Mouse (Mus musculus): ENCODE measurements around the gene Cdh18.

Gene Cdh18

GRCm38 (mm10) chr15:23470527-23471475 lies 922.0 kb downstream of the Cdh18 start:
- no peak for DNase-seq

GRCm38 (mm10) chr15:23486306-23486705 lies 937.5 kb downstream of the Cdh18 start:
- peak; percentile 5 for DNase-seq

GRCm38 (mm10) chr15:23506480-23506879 lies 957.7 kb downstream of the Cdh18 start:
- no peak for DNase-seq

- DNase-seq, result no peak
Observed at GRCm38 (mm10) chr15:23509694-23510093, 960.9 kb downstream of the Cdh18 start.

- no peak for DNase-seq
Observed at GRCm38 (mm10) chr15:23515786-23516185, 967.0 kb downstream of the Cdh18 start.

GRCm38 (mm10) chr15:23518079-23518478 lies 969.3 kb downstream of the Cdh18 start:
- DNase-seq, result no peak
